Mouse (Mus musculus) spleen, postnatal 14 days (tissue): ENCODE measurements at regions not wholly inside any gene's neighbourhood (a gene's known extent, or its start where the extent isn't known, plus 50 kb on each side); places are given as distances from the start of the nearest gene placed in this dataset.
A peak's percentile ranks its signal among the peaks of the same experiment; 100 is the strongest.

Experiments
- DNase-seq, 2 experiments: peaks; one replicate each; pipeline ENCODE4 v3.0.0; 2021 to 2022; ENCODE audit warnings: low spot score in 2 of 2

DNA sequence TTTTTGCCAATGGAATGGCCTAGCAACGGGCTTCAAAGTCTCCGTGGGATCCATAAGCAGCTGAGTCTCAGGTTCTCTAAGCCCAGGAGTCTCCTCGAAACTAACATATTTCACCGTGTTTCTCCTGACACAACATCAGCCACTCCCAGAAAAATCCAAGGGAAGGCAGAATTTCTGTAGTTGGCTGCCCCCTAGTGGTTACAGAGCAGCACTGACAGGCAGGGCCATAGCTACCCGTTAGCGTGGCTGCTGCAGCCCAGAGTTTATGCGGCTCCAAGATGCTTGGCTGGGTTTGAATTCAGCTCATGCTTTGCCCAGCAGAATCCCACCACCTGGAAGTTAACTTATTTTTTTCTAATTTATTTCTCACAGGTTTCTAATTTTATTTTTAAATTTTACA is 140.9 kb upstream of the Tmem164 start:
- peak in 1 of 2 experiments; percentile 21 for DNase-seq

DNA sequence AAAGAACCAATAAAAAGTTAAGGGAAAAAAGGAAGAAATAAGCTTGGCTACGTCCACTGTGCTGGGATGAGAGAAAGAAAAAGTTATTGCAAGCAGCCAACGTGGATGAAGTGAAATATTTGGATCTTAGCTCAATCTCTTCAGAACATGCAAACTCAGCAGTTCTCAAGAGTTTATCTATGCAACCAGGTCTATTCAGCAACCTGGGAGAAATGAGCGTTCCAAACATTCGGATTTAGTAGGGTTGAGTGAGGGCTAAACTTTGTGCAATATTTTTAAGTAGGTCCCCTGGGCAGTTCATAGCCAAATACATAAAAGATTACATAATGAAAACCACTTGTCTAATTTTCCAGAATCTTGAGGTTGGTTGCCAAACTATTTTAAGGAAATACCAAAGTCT is 129.0 kb upstream of the Tmem164 start:
- DNase-seq, result no peak

DNA sequence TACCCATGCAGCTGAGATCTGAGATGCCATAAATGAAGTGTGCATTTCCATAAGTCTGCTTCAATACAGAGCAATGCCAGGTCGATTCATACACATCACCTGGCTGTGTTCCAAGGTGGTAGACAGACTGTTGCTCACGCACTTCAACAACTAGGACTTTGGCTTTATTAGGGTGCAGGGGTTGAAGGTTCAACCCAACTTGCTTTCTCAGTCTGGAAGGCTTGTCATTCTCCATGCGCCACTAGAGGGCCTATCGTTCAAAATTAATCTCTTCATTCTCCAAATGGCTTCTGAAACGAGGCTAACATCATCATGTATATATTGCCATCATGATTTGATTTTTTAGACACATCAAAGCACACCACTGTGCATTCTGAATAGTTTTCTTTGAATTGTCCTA is 127.0 kb upstream of the Tmem164 start:
- DNase-seq, result no peak

DNA sequence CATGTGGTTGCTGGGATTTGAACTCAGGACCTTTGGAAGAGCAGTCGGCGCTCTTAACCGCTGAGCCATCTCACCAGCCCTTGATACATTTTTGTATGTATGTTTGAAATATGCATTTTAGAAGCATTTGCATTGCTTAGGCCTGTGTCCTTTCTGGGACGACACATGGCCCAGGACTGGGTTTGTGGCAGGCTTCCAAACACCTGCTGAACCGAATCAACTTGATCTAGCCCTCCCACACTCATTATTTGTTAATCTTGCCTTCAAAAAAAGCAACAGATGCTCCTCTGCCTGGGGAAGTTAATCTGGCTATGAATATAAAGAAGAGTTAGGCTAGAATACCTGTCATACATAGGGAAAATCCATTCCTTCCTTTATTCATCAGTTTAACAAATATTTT is 123.7 kb upstream of the Tmem164 start:
- DNase-seq, result no peak

DNA sequence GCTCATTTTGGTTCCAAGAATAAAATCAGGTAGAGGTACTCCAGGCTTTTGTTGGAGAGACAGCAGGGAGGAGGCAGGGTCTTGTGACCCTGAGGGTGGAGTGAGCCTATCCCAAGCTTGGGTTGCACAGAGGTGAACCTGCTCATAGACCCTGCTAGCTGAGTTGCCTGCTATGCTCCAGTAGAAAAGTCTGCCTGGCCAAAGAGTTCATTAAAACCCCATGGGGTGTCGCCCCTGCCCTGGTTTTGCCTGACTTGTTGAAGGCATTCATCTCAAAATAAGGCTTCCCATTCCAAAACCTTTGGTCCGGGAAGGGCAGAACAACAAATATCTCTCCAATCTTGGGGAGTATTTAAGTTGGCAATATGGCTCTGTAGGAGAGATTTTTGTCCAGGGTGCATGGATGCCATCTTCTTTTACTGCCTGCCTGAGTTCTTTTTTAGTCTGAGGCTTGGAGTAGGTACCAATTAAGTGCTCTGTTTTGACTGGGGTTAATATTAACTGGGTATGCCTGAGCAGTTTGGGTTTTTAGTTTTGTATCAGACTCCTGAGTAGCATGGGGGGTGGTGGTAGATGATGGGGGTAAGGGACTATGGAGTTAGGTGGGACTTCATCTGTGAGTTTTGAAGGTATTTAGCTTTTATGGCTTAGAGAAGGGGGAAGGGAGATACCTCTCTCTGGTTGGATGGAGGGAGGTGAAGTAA is 120.8 kb upstream of the Tmem164 start:
- no peak for DNase-seq

DNA sequence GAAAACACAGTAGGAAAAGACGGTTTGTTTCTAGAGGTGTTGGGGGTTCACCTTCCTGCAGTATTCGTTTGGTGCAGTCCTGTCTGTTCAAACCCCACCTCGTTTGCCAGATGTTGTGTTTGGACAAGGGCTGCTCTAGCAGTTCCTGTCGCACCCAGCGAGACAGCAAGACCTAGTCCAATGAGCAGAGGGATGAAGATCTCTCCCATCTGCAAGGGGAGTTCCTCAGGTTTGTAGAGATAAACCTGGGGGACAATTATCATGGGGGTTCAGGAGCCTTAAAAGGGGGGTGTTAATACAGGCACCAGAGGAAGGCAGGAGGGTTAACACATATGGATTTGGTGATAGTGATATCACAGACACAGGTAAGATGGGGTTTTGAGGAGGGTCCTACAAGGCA is 119.4 kb upstream of the Tmem164 start:
- no peak for DNase-seq

DNA sequence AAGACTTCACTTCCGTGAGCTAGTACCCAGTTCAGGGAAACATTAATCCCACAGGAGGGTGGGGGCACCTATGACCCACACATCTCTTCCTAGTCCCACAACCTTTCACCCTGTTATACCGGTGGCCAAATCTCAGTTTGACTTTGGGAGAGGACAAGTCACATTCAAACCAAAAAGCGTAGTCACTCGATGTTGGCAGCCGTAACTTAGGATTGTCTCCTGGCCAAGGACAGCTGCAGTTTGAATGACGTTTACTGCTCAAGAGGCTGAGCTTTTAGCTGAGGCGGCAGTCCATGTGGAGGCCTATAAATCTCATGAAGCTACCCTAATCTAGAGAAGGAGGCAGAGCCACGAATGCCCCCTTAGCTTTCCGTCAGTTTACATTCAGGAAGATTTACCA is 117.0 kb upstream of the Tmem164 start:
- no peak for DNase-seq

DNA sequence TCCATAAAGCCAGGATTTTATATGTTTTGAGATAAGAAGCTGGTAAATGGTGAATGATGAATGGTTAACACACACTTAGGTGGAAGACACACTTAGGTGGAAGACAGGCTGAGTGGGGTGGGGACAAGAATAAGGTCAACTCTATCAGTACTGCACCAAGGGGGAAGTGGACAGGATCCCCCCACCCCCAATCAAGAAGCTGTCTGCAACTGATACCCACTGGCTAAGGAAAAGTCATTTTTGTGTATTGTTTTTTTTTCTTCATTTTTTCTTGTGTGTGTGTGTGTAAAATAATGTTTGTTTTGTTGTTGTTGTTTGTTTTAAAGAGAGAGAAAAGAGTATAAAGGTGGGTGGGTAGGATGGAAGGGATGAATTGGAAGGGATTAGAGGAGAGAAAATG is 109.4 kb upstream of the Tmem164 start:
- no peak for DNase-seq

DNA sequence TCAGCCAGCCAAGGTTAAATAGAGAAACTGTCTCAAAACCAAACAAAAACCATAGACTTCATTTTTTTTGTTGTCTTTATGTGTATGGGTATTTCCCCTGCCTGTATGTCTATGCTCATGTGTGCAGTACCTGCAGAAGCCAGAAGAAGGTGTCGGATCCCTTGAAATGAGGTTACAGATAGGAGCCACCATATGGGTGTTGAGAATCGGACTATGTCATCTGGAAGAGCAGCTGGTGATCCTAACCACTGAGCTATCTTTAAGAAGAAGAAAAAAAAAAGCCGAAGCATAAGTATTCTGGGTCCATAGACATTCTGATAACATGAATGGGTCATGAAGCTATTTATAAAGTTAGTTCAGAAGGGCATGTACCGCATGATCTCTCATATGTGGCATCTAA is 107.2 kb upstream of the Tmem164 start:
- no peak for DNase-seq

DNA sequence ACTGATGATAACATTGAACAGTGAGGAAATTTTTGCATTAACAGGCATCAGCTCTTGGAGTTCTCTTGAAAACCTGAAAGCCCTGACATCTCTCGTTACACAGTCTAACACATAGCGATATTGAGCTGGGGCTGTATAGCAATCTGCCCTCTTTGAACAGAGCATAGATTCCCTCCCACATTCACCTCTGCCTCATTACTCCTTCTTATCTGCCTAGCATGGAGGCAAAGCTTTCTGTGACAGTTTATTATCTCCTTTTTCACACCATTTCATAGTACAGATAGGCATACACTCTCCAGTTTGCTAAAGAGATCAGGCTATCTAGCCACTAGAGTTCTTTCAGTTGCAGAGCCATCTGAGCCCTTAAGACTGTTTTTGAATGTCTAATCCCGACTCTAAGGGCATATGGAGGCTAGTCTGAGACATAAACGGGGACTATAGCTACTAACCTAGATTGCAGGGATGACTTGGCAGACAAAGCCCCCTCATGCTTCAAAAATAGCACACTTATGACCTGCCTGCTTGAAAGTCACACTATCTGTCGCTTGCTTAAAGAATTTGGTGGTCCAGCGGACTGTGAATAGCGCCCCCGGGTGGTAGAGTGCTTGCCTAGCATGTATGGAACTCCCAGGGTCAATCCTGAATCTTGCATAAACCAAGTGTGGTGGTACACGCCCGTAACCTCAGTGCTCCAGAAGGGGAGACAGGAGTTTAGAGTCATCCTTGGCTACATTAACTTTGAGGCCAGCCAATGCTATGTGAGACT is 106.1 kb upstream of the Tmem164 start:
- no peak for DNase-seq

DNA sequence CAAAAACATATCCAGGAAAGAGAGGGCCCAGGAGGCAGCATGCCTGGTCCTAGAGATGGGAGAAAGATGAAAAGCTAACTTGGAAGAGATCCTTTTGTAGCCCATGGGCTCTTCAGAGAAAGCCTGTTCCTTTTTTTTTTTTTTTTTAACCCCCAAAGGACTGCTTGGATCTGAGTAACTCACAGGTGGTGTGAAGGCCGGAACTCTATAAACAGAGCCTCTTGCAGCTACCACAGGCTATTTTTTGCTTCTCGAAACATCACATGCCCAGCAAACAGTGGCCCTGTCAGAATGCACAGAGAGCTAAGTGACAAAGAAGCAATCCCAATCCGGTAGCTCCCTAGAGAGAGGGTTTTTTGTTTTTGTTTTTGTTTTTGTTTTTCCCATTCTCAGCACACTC is 105.1 kb upstream of the Tmem164 start:
- DNase-seq, result no peak

DNA sequence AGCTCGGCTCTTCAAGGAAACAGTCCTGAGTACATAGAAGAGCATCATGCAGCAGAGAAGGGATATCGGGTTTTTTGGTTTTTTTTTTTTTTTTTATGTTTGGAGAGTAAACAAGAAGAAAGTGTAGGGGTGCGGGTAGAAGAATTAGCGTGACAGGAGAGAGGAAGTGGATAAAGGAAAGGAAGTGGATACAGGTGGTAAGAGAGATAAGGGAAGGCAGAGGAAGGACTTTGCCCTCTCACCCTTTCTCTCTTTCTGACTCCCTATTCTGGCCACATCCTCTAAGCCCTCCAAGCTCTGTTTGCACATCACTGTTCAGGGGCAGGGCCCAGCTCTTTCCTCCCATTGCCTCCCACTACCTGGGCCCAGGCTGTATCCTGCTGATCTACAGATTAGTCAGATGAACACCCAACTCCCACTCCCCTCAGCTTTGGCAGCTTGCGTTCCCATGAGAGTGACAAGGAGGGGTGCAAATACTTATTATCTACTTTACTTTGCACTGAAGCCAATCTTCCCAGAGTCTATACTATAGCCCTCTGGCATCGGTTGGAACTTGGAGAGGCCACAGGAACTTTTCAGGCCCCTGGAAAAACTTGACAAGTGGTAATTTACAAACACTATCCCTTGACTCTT is 103.6 kb upstream of the Tmem164 start:
- DNase-seq, result no peak

DNA sequence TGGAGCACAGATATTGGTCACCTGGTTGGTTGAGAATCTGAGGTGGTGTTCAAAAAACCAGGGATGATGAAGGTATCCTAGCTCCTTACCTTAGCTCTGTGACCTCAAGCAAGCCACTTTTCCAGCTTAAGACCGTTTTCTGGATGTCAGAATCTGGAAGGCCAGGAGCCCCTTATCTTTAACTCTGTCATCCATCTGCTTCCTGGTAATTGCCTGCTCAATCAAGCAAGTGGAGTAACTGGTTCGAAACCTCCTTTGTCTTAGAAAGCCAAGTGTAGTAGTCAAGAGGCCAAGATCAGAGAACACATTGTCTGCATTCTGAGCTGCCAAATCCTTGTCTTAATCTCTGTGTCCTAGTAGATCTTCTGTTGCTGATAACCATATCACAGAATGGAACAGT is 95.9 kb upstream of the Tmem164 start:
- DNase-seq, result no peak

DNA sequence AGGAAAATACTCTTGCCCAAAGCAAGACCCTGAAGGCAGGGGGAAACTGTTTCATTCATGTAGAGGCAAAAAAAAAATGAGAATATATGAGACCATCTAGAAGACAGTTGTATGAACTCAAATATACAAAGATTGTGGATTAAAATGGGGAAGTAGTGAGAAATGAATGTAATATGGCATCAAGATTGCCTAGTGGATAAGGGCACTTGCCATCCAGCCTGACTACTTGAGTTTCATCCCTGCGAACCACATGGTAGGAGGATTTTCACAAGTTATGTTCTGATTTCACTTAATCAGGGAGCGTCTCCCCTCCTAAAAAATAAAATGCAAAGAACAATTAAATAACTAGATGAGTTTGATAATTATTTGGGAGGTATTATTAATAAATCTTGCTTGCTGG is 81.8 kb upstream of the Tmem164 start:
- DNase-seq, result no peak

DNA sequence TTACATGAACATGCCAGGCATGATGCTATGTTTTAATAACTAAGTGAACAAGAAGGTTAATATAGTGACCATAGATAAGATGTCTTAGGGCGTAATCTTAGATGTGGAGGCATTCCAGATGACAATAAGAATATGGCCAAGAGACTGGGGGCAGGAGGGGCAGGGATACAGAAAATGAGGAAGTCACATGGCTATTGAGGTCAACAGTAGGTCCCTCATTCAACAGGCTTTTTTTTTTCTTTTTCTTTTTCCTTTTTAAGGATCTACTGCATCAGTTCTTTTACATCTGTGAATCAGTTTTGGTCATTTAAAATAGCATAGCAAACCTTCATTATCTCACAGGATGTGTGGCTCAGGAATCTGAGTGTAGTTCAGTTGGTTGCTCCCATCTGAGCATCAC is 80.4 kb upstream of the Tmem164 start:
- no peak for DNase-seq

DNA sequence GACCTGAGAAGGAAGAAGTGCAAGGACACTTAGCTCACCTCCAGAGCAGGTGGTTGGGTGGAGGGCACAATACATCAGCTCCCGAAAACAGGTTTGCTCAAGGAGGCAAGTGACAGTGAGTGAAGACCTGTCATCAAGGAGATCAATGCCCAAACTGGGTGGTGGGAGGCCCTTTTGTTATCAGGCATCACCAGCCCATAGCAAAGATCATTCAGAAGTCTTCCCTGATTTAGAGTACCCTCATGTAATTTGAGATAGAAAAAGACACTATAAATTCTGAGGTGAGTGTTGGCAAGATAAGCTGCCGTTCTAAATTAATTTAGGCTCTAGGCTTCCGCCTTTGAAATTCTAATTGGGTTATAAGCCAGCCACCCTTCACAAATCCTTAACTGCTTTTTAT is 76.1 kb upstream of the Tmem164 start:
- no peak for DNase-seq

DNA sequence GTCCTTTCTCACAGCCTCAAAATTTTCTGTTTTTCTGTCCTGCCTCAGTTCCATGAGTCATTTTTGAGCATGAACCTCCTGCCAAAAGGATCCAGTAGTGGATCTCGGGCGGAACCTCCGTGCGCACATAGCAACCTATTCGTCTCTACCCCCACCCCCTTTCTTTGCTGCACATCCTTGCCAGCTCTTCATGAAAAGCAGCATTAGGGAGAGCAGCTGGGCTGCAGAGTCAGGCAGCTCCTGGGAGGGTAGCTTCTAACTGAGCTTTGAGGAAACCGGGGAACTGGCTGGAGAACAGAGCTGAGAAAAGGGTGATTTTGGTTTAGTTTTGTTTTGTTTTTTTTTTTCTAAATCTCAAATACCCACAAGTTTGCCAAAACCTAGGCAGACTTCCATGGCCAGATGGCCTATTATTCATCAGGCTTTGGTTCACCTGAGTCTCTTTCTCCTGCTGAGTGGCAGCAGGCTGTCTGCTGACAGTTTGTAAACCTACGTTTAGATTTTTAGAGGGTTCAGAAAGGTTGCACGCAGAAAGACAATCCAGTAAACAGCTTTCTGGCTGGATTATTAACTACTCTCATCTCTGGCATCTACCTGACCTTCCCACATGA is 74.5 kb upstream of the Tmem164 start:
- no peak for DNase-seq

DNA sequence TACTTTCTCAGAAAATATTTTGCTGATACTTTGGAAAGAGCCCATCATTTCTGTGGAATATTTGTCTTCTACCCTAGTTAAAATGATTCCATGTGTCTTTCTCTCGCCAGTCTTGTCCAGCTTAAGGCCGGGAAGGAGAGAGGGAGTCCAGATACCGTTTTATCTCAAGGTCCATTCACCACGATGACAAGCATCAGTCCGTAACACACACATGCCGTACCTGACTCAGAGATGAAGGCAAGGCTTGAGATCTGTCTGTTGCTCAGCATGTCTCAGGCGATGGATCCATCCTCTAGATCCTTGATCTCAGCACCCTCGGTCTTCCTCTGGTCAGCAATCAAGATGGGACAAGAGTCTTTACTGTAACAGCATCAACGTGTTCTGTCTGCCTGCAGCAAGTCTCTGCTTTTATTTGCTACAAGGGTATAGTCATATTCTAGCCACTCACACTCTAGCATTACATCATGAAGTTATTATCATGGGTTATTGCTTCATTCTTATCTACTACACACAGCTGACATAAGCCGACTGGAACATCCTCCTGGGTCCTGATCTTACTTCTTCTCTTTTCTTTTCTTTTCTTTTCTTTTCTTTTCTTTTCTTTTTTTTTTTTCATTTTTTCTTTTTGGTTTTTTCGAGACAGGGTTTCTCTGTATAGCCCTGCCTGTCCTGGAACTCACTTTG is 64.9 kb upstream of the Tmem164 start:
- no peak for DNase-seq

DNA sequence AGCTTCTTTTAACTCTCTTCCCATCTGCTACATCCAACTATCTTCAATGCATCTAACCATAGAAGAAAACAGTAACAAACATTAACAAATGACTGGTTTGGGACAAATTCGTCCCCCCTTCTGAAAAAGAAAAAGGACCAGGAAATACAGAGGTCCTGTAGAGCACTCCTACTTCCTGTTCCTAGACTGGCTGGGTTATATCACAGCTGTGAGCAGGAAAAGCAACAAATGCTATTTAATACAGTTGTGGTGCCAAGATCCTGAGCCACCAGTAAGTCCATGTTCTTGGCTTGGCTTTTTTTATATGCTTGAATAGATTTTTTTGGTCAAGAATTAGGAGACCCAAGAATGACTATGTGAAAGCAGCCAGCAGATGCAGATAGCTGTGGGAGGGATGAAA is 62.8 kb upstream of the Tmem164 start:
- no peak for DNase-seq

DNA sequence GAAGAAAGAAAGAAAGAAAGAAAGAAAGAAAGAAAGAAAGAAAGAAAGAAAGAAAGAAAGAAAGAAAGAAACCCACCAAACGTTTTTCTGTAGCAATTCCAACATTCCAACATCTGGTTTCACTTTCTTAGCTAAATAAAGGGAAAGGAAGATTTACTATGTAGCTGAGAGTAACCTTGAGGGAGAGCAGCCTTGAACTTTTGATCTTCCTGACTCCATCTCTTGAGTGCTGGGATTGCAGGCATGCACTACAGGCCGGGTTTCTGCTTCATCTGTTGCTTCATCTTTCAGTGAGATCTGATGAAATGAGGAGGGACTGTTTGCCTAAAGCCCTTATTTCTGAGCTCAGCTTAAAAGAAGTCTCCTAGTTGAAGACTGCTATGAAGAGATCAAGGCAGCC is 57.8 kb upstream of the Tmem164 start:
- no peak for DNase-seq

DNA sequence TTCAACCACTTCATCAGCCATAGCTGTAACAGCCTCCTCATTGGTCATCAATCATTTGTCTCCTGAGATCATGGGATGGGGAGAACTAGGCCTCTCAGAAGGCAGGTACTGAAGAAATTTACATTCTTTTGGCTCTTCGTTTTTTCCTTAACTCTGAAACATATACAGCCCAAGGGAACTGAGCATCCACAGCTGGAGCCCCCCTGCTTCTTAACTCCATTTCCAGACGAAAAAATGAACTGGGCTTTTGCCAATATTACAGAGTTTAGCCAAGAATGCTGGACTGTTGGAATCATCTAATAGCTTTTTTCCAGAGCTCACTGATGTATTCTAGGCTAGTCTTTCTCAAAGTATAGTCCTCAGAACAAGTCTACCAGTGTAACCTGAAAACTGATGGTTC is 57.3 kb upstream of the Tmem164 start:
- DNase-seq, result no peak
